Mouse (Mus musculus) liver, embryonic 13.5 days (tissue): Measurements from ENCODE around the gene Olfr715b. TPM values are rescaled to one million over a fixed set of nuclear protein-coding genes. Genes with fewer than 3 reads are reported as not detected.
"Not testable (repeated sequence)": the region's sequence is repeated elsewhere in the genome, so short reads cannot be mapped to it uniquely, and the experiment has no call there.

Experiments
- ATAC-seq: fragments of 200-750 bp; cut with Nextera tagmentation; 2 replicates; pipeline ENCODE4 v1.8.0; 2017; ENCODE audit warnings: low read depth, mild to moderate bottlenecking, moderate number of reproducible peaks, moderate library complexity
- DNase-seq: peaks from one replicate; pipeline ENCODE4 v3.0.0; 2022
- H3K27ac ChIP-seq: fragments of 300-500 bp; sonication (generic); 2 replicates; pipeline ENCODE4 v1.5.1; 2015; ENCODE audit warnings: moderate library complexity, mild to moderate bottlenecking, inconsistent platforms
- H3K27me3 ChIP-seq: fragments of 300-500 bp; sonication (generic); 2 replicates; pipeline ENCODE4 v1.6.1; 2015; ENCODE audit warnings: mild to moderate bottlenecking, inconsistent platforms
- H3K36me3 ChIP-seq: fragments of 300-500 bp; sonication (generic); 2 replicates; pipeline ENCODE4 v1.6.1; 2015; ENCODE audit warnings: mild to moderate bottlenecking, inconsistent platforms
- H3K4me1 ChIP-seq: fragments of 300-500 bp; sonication (generic); replicated peaks from 2 replicates; pipeline ENCODE4 v1.6.1; 2015; ENCODE audit warnings: inconsistent platforms
- H3K4me2 ChIP-seq: fragments of 300-500 bp; sonication (generic); 2 replicates; pipeline ENCODE4 v1.6.1; 2015; ENCODE audit warnings: inconsistent platforms, mild to moderate bottlenecking, moderate library complexity
- H3K4me3 ChIP-seq: fragments of 300-500 bp; sonication (generic); replicated peaks from 2 replicates; pipeline ENCODE4 v1.5.1; 2015; ENCODE audit warnings: mild to moderate bottlenecking, inconsistent platforms
- H3K9ac ChIP-seq: fragments of 300-500 bp; sonication (generic); 2 replicates; pipeline ENCODE4 v1.6.1; 2015; ENCODE audit warnings: mild to moderate bottlenecking, inconsistent platforms
- H3K9me3 ChIP-seq: fragments of 300-500 bp; sonication (generic); replicated peaks from 2 replicates; pipeline ENCODE4 v1.6.1; 2016; ENCODE audit warnings: inconsistent platforms
- WGBS: fragments of 180-500 bp; shearing (Covaris S2); methylation state at CpG from one replicate; pipeline ENCODE4 v1.1.7; 2015; ENCODE audit not compliant: insufficient replicate concordance; 5-methylcytosine and 5-hydroxymethylcytosine counted together
- polyA plus RNA-seq: library from polyadenylated mRNA; unstranded; fragments of >200 nt; fragmentation: Nextera tagmentation; extraction: Ambion mirVana; gene quantifications from 2 replicates; pipeline ENCODE4 v1.2.1, GENCODE M21; 2015

Gene Olfr715b
- polyA plus RNA-seq: not detected in 2 replicates

DNA sequence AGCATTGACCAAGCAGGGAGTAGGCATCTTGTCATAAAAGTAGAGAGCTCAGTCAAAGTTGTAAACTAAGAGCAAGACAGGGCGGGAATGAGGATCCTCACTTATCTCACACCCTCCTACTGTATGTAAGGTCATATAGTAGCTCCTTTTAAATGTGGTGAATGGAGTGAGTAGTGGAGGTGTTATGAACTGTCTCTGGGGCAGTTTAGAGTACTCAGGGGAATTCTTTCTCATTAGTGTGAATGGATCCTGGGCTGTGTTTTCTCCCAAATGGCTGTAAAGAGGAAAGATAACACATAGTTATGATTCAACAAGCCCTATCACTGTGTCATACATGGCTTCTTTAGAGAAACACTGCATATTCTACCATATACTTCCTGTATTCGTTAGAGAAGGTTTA, at the start of gene Olfr715b:
TSS of gene Olfr715b (minus strand) at position 101 of the 400 bp plus-strand sequence.
- H3K4me3 ChIP-seq, H3K27ac ChIP-seq, ATAC-seq, H3K36me3 ChIP-seq, H3K4me2 ChIP-seq, DNase-seq, H3K9me3 ChIP-seq, H3K27me3 ChIP-seq, H3K9ac ChIP-seq, H3K4me1 ChIP-seq: not testable (repeated sequence)
- WGBS: 48% methylated on average over 2 of the region's 2 CpGs

DNA sequence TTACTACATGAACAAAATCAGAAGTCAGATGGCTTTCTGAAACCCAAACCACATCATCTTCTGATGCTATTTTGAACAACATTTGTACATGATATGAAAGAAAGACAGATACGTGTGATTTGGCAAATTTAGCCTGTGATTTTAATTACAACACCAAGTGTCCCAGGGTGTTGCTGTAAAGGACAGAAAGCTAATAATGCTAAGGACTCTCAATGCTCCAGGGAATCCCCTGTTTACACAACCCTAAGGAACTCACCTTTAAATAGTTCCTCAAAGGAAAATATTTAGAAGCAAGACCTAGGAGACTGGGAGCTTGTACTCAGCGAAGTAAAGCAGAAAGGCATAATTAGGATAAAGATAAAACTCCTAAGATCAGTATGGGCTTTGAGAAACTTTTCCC, 27.9 kb upstream of the Olfr715b start, which contains the start of gene Olfr716:
TSS of gene Olfr716 (plus strand) at position 301 of the 400 bp plus-strand sequence.
- not testable (repeated sequence) for H3K36me3 ChIP-seq, H3K27me3 ChIP-seq, H3K4me3 ChIP-seq, H3K27ac ChIP-seq, H3K9me3 ChIP-seq, H3K9ac ChIP-seq, DNase-seq, H3K4me1 ChIP-seq, H3K4me2 ChIP-seq, ATAC-seq
- WGBS: 43% methylated on average over 2 of the region's 2 CpGs

DNA sequence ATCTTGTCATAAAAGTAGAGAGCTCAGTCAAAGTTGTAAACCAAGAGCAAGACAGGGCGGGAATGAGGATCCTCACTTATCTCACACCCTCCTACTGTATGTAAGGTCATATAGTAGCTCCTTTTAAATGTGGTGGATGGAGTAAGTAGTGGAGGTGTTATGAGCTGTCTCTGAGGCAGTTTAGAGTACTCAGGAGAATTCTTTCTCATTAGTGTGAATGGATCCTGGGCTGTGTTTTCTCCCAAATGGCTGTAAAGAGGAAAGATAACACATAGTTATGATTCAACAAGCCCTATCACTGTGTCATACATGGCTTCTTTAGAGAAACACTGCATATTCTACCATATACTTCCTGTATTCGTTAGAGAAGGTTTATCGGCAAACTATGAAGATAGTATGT, 20.8 kb upstream of the Olfr715b start, which contains the start of gene Olfr715:
TSS of gene Olfr715 (minus strand) at position 101 of the 400 bp plus-strand sequence.
- DNase-seq, H3K9me3 ChIP-seq, H3K36me3 ChIP-seq, H3K4me1 ChIP-seq, H3K4me2 ChIP-seq, H3K27ac ChIP-seq, ATAC-seq, H3K9ac ChIP-seq, H3K4me3 ChIP-seq, H3K27me3 ChIP-seq: not testable (repeated sequence)
- 65% methylated on average over 2 of the region's 3 CpGs for WGBS

DNA sequence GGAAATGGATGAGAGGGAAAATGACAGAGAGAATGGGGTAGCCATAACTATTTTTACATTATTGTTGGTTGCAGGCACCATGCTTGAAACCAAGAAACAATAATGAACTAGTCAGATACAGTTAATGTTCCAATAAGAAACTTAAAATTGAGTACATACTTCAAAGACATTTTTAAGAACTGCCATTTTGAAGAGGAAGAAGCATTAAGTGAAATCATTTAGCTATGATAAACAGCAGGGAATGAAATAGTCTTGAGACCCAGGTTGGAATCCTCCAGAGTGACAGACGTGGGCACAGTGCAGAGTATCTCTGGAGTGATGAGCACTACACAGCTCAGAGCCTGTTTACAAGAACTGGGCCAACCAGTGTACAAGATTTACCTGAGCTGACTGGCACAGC, 17.2 kb downstream of the Olfr715b start, which contains the start of gene Olfr17:
TSS of gene Olfr17 (plus strand) at position 301 of the 400 bp plus-strand sequence.
- DNase-seq: no peak

DNA sequence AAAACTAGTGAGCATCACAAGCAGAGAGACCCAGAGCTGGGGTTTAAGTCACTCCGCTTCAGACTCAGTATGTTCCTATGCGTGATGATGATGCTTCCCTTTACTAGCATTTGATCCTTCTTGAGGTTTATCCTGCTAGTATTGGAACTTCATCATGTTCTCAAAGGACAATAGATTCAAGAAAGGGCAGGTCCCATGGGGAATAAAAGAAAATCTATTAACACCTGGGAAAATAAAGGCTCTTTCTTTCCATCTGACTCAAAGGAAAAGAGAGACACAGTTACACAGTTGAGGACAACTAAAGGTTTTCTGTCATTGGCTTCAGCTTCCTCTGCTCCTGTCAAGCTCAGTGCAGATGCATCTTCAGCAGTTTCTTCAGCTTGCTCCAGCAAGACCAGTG, 39.5 kb downstream of the Olfr715b start, which contains the start of gene Olfr714:
TSS of gene Olfr714 (plus strand) at position 301 of the 400 bp plus-strand sequence.
- H3K4me1 ChIP-seq: no peaks in the 10 kb centered on the region
- ATAC-seq (no peak), DNase-seq (no peak)
- no peak within 1 kb of the TSS for H3K4me2 ChIP-seq
- H3K27me3 ChIP-seq: no peaks in the 10 kb centered on the region
- no peak within 1 kb of the TSS for H3K27ac ChIP-seq
- no peak within 1 kb of the TSS for H3K4me3 ChIP-seq
- H3K9ac ChIP-seq: no peak within 1 kb of the TSS
- H3K36me3 ChIP-seq: no peaks in the 10 kb centered on the region
- H3K9me3 ChIP-seq: peaks cover 6% of the 10 kb centered on the region; the same call in 1 of the 2 replicates
- 75% methylated on average over 2 of the region's 2 CpGs for WGBS

More for the DNA sequence above, 17.2 kb downstream of the Olfr715b start, which contains the start of gene Olfr17:
- ATAC-seq: no peak
- Histone ChIP-seq H3K4me3 (no peak within 1 kb of the TSS), H3K4me2 (no peak within 1 kb of the TSS), H3K9me3 (peaks cover 3% of the 10 kb centered on the region; the same call in 1 of the 2 replicates), H3K36me3 (no peaks in the 10 kb centered on the region), H3K9ac (no peak within 1 kb of the TSS), H3K27ac (no peak within 1 kb of the TSS), H3K27me3 (no peaks in the 10 kb centered on the region), H3K4me1 (no peaks in the 10 kb centered on the region)
- 26% methylated on average over 1 of the region's 1 CpGs for WGBS

Other genes starting within 250 kb of the Olfr715b start
- not detected in 2 replicates for gene Olfr704, start 247.2 kb downstream of the Olfr715b start, polyA plus RNA-seq
- gene Olfr705, start 233.5 kb downstream of the Olfr715b start, polyA plus RNA-seq: not detected in 2 replicates
- gene Olfr706, start 222.2 kb downstream of the Olfr715b start, polyA plus RNA-seq: not detected in 2 replicates
- gene Olfr707, start 209.1 kb downstream of the Olfr715b start, polyA plus RNA-seq: not detected in 2 replicates
- gene Olfr1532-ps1, start 202.4 kb downstream of the Olfr715b start, polyA plus RNA-seq: not detected in 2 replicates
- not detected in 2 replicates for gene Olfr709-ps1, start 178.2 kb downstream of the Olfr715b start, polyA plus RNA-seq
- not detected in 2 replicates for gene Olfr710, start 162.1 kb downstream of the Olfr715b start, polyA plus RNA-seq
- gene Olfr6, start 146.4 kb downstream of the Olfr715b start, polyA plus RNA-seq: not detected in 2 replicates
- gene Olfr711, start 134.9 kb downstream of the Olfr715b start, polyA plus RNA-seq: not detected in 2 replicates
- not detected in 2 replicates for gene Olfr2, start 104.3 kb downstream of the Olfr715b start, polyA plus RNA-seq
- not detected in 2 replicates for gene Olfr713, start 79.2 kb downstream of the Olfr715b start, polyA plus RNA-seq
- not detected in 2 replicates for gene Olfr714, start 39.4 kb downstream of the Olfr715b start, polyA plus RNA-seq
- gene Olfr17, start 17.1 kb downstream of the Olfr715b start, polyA plus RNA-seq: not detected in 2 replicates
- gene Olfr715, start 20.7 kb upstream of the Olfr715b start, polyA plus RNA-seq: not detected in 2 replicates
- gene Olfr716, start 28.0 kb upstream of the Olfr715b start, polyA plus RNA-seq: not detected in 2 replicates
- not detected in 2 replicates for gene Nlrp14, start 56.6 kb upstream of the Olfr715b start, polyA plus RNA-seq
- not detected in 2 replicates for gene Rbmxl2, start 99.1 kb upstream of the Olfr715b start, polyA plus RNA-seq